Mouse (Mus musculus) macrophage (primary cell): ENCODE results near the gene Xylb. TPM values are rescaled to one million over a fixed set of nuclear protein-coding genes. Genes with fewer than 3 reads are reported as not detected.

ENCODE experiments used
- H3K27ac ChIP-seq: fragments of 350-480 bp; formaldehyde crosslinking; 2 replicates; pipeline ENCODE4 v1.9.0; 2021
- H3K36me3 ChIP-seq: fragments of 350-480 bp; formaldehyde crosslinking; 2 replicates; pipeline ENCODE4 v1.9.0; 2021; ENCODE audit errors: inconsistent target
- H3K4me3 ChIP-seq: fragments of 350-480 bp; formaldehyde crosslinking; 2 replicates; pipeline ENCODE4 v1.9.0; 2021; ENCODE audit errors: inconsistent target
- H3K79me2 ChIP-seq: fragments of 350-480 bp; formaldehyde crosslinking; 2 replicates; pipeline ENCODE4 v1.9.0; 2021; ENCODE audit errors: inconsistent target
- WGBS: methylation state at CpG from one replicate; pipeline ENCODE4 v1.1.7; 2026; ENCODE audit warnings: inconsistent platforms; ENCODE audit not compliant: missing documents; 5-methylcytosine and 5-hydroxymethylcytosine counted together
- polyA plus RNA-seq: library from polyadenylated mRNA; stranded (reverse); fragments of 250-400 nt; gene quantifications from 3 replicates; pipeline ENCODE4 v1.2.4, GENCODE M21; 2018; ENCODE audit warnings: inconsistent platforms
- total RNA-seq, 78 experiments: library from RNA; depleted of rRNA; stranded (reverse); fragments of 250-400 nt; gene quantifications; 1 replicate in 9 of 78; 2 replicates in 24 of 78; 3 replicates in 43 of 78; 4 replicates in 2 of 78; pipeline ENCODE4 v1.2.4; 2018; ENCODE audit warnings: inconsistent platforms in 56 of 78

Xylb gene
- total RNA-seq (2018; cell fraction: chromatin; rRNA removed), result 10 to 100 TPM in 6 of 26 experiments, 1 to 10 TPM in 20; 1.8 to 18.2 (median 7.4) TPM
- 1 to 10 TPM; 1.3 to 4.4 (median 2.4) TPM for total RNA-seq (2018; cell fraction: cytosol; rRNA removed)
- 10 to 100 TPM in 1 of 26 experiments, 1 to 10 TPM in 25; 1.1 to 14.8 (median 4.4) TPM for total RNA-seq (2018; cell fraction: nucleus; rRNA removed)
- polyA plus RNA-seq, result 3.0 to 5.5 TPM (median 3.1 TPM) in 3 replicates

DNA sequence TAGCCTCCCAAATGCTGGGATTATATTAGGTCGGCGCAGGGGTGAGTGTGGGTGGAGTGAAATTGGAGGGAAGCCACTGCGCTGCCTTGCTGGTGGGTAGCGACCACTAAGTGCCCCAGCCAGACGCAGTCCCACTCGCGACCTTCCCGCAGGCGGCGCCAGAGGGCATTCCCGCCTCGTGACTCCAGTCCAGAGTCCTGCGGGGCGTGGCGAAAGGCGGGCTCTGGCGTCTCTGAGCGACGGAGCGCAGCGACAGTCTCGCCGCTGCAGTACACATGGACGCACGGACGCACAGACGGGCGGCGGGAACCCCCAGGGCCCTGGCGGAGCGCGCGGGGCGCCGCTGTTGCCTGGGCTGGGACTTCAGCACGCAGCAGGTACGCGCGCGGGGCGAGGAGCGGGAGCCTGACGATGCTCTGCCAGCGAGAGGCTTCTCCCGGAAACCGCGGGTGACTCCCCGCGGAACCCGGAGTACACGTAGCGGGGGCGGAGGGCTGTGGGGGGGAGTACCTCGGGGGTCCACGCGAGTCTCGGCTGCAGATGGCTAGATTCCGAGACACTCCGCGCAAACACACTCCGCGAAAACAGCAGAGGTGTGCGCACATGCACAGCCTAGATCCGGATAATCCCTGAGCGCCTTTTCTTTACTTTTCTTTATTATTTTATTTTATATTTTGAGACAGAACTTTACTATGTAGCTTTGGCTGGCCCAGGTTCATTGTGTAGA is at the start of gene Xylb:
Gene Xylb, plus strand, starts transcription at position 51 of the 727 bp plus-strand sequence.
- H3K36me3 ChIP-seq, result no peaks in the 10 kb centered on the region
- WGBS, result 2% methylated on average over 65 of the region's 65 CpGs
- H3K27ac ChIP-seq, result no peak within 1 kb of the TSS
- peak within 1 kb of the TSS; percentile 45 for H3K4me3 ChIP-seq
- H3K79me2 ChIP-seq, result no peaks in the 10 kb centered on the region

GRCm38 (mm10) chr9:119309067-119309466 is 48.1 kb upstream of the Xylb start:
- Histone ChIP-seq H3K79me2 (peaks cover 96% of the 10 kb centered on the region), H3K4me3 (no peak overlapping the region), H3K27ac (no peak overlapping the region), H3K36me3 (0 out of 2 replicates have a peak, but pooled peaks cover 6% of the 10 kb centered on the region)
- 79% methylated on average over 1 of the region's 1 CpGs for WGBS

GRCm38 (mm10) chr9:119313096-119313495 is 44.1 kb upstream of the Xylb start:
- H3K79me2 ChIP-seq, result peaks cover 100% of the 10 kb centered on the region
- H3K27ac ChIP-seq, result no peak overlapping the region
- no peaks in the 10 kb centered on the region for H3K36me3 ChIP-seq
- 93% methylated on average over 9 of the region's 10 CpGs for WGBS
- H3K4me3 ChIP-seq, result no peak overlapping the region

DNA sequence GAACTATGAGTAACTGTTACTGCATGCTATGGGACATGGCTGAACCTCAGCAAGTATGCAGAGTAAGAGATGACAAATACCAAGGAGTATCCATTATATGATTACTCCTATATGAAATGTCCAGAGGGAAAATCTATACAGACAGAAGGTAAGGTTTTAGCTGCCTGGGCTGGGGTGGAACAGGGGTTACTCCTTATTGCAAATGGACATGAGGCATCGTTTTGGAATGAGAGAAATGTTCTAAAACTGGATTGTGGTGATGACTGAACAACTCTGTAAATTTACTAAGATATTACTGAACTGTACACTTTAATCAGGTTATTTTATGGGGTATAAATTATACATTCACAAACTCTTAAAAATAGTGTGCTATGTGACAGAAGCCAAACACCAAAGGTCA is 38.3 kb upstream of the Xylb start:
- 100% methylated on average over 1 of the region's 1 CpGs for WGBS
- H3K36me3 ChIP-seq, result no peaks in the 10 kb centered on the region
- peaks cover 80% of the 10 kb centered on the region for H3K79me2 ChIP-seq
- no peak overlapping the region for H3K4me3 ChIP-seq
- no peak overlapping the region for H3K27ac ChIP-seq

GRCm38 (mm10) chr9:119320446-119320845 is 36.7 kb upstream of the Xylb start:
- Histone ChIP-seq H3K36me3 (no peaks in the 10 kb centered on the region), H3K79me2 (peaks cover 64% of the 10 kb centered on the region), H3K27ac (no peak overlapping the region), H3K4me3 (no peak overlapping the region)
- 95% methylated on average over 6 of the region's 7 CpGs for WGBS

DNA sequence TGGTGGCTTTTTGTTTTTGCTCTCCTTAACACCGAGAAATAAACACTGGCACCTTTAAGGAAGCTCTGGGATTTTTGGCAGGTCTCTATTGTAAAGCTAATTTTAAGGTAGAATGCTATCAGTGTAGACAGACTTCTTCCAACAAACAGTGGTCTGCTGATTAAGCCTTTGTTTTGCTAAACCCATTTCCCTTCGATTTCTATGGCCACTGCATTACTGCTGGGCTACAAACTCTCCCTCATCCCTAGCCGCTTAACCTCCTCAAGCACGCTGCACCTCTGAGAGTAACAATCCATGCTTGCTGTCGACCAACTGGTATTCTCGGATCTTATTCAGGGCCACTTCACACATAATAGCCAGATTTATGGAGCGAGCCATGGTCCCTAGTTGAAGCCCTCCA is 36.2 kb upstream of the Xylb start:
- no peak overlapping the region for H3K27ac ChIP-seq
- H3K4me3 ChIP-seq, result peak overlapping the region; percentile 69
- H3K36me3 ChIP-seq, result no peaks in the 10 kb centered on the region
- WGBS, result 48% methylated on average over 7 of the region's 7 CpGs
- peaks cover 59% of the 10 kb centered on the region for H3K79me2 ChIP-seq

DNA sequence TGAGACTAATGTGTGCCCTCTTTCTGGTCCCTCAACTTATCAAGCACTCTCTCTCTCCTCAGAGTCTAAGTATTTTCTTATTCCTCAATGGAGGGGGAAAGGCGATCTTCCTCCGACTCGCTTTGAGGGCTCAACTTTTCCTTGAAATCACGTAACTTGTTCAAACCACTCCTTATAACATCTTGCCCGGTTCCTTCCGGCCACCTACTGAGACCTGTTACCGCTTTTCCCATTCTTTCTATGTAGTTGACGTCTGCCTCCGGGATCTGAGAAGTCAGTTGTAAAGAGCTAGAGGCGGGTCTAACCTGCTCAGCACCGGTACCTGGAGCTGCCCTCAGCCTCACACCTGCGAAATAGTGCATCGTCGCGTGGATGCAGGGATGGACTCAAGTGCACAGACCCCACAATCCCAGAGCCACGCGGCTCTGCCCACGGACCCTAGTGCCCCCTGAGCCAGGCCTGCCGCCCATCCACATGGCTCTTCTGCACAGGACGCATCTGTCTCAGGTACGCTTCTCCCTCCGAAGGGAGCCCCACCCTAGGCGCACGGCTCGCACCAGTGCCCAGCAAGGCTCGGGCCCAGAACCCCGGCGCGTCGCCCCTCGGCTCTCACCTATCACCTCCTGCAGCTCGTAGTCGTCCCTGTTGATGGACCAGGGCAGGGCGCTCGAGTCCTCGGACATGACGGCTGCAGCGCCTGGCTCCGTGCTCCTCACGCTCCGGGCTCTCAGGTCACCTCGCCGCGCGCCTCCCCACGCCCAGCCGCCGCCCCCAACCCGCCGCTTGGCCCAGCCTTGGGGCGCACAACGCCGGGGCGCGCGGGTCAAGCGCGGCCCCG is 35.6 kb upstream of the Xylb start:
- Histone ChIP-seq H3K79me2 (peaks cover 53% of the 10 kb centered on the region), H3K4me3 (peak overlapping the region; percentile 69), H3K36me3 (no peaks in the 10 kb centered on the region), H3K27ac (no peak overlapping the region)
- under 1% methylated on average over 57 of the region's 59 CpGs for WGBS

GRCm38 (mm10) chr9:119322289-119323259 is 34.6 kb upstream of the Xylb start, which contains the start of gene Oxsr1:
Oxsr1 (minus strand) TSS chr9:119322427.
- peaks cover 43% of the 10 kb centered on the region for H3K79me2 ChIP-seq
- WGBS, result under 1% methylated on average over 71 of the region's 76 CpGs
- no peaks in the 10 kb centered on the region for H3K36me3 ChIP-seq

GRCm38 (mm10) chr9:119323260-119323645 is 33.9 kb upstream of the Xylb start:
- WGBS, result 7% methylated on average over 9 of the region's 9 CpGs
- no peaks in the 10 kb centered on the region for H3K36me3 ChIP-seq

More at GRCm38 (mm10) chr9:119322289-119323259, 34.6 kb upstream of the Xylb start, which contains the start of gene Oxsr1:
- peak within 1 kb of the TSS; percentile 78 for H3K4me3 ChIP-seq
- H3K27ac ChIP-seq, result peak within 1 kb of the TSS; percentile 93

DNA sequence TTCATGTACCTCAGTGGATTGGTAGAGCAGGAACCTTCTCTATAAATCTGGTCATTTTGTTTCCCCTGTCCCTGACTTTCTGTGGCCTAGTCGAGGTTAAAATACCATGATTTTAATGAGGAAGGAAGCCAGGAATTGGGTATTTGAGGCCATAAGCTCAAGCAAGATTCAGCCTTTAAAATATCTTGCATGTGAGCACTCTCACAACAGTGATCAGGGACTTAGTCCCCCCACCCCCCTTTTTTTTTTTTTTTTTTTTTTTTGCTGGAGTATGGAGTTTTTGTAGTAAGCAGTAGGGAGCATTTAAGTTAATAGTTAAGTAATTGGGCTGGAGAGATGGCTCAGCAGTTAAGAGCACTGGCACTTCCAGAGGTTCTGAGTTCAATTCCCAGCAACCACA is 33.1 kb upstream of the Xylb start:
- 7% methylated on average over 1 of the region's 1 CpGs for WGBS

More at GRCm38 (mm10) chr9:119323260-119323645, 33.9 kb upstream of the Xylb start:
- Histone ChIP-seq H3K79me2 (peaks cover 36% of the 10 kb centered on the region), H3K27ac (peak overlapping the region; percentile 93), H3K4me3 (peak overlapping the region; percentile 78)

GRCm38 (mm10) chr9:119328488-119328887 is 28.7 kb upstream of the Xylb start:
- Histone ChIP-seq H3K27ac (no peak overlapping the region), H3K79me2 (no peaks in the 10 kb centered on the region), H3K36me3 (no peaks in the 10 kb centered on the region), H3K4me3 (no peak overlapping the region)
- WGBS, result 6% methylated on average over 3 of the region's 3 CpGs

More for the DNA sequence above, 33.1 kb upstream of the Xylb start:
- peaks cover 27% of the 10 kb centered on the region for H3K79me2 ChIP-seq
- H3K36me3 ChIP-seq, result no peaks in the 10 kb centered on the region
- H3K27ac ChIP-seq, result peak overlapping the region; percentile 93
- H3K4me3 ChIP-seq, result no peak overlapping the region

DNA sequence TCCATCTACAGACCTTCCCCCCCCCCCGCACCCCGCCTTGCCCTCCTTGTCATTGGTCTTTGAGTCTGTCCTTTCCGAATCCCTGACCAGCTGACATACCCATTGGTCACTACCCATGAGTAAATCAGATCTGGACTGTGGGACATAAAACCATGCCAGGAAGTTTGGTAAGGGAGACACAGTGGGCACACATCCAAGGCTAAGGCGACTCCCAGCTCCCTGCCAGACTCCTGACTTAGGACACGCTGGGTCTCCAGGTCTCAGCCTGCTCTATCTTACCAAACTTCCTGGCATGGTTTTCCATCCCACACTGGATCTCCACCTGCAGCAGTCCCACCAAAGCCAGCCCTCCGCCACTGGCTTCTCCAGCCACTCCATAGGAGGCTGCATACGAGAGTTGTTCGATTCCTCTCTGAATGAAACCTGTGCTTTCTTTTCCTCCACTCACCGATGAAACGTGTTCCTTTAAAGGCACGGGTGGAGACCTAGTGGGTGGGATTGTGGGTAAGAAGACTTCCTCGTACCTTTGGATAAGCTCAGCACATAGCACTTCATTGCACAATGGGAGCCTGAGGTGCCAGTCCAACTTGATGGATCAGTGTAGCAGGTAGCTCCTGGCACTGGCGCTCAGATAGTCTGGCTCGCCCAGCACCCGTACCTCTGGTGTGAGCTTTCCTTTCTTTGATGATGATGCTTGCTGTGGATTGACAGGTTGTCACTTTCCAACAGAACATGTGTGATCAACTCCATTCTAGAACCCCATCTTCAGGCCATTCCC is 26.8 kb upstream of the Xylb start:
- 84% methylated on average over 15 of the region's 15 CpGs for WGBS
- no peaks in the 10 kb centered on the region for H3K79me2 ChIP-seq

DNA sequence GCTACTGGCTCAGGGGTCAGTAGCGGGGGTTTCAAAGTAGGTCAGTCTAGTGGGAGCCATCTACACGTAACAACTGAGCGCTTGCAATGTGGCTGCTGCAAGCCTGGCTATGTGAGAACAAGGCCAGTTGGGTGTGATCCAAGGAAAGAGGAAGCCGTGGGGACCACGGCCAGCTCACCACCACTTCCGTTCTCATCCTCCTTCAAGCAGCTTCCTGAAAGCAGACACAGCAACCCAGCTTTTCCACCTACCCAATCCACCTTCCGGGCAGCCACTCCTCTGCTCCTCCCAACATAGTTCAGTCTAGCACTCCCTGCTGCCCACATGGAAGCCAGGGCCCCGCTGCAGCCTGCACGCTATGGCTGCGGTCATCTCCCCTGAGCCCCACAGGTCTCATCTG is 22.9 kb upstream of the Xylb start:
- WGBS, result 2% methylated on average over 10 of the region's 10 CpGs
- H3K79me2 ChIP-seq, result peaks cover 26% of the 10 kb centered on the region
- H3K27ac ChIP-seq, result peak overlapping the region; percentile 61
- H3K36me3 ChIP-seq, result peaks cover 16% of the 10 kb centered on the region; the same call in 1 of the 2 replicates
- no peak overlapping the region for H3K4me3 ChIP-seq

More for the DNA sequence above, 26.8 kb upstream of the Xylb start:
- Histone ChIP-seq H3K4me3 (no peak overlapping the region), H3K27ac (no peak overlapping the region), H3K36me3 (no peaks in the 10 kb centered on the region)
